Mouse (Mus musculus) 3134 (cell line): ENCODE results near the gene Zp3.

Source experiments
- DNase-seq: peaks from one replicate; pipeline ENCODE4 v3.0.0-alpha.2; 2011; ENCODE audit warnings: low spot score; ENCODE audit not compliant: insufficient read length; ENCODE audit errors: extremely low read depth

The Zp3 gene

GRCm38 (mm10) chr5:135979904-135980303 lies at the start of gene Zp3:
TSS of gene Zp3 (plus strand) at chr5:135980099.
- DNase-seq = no peak

GRCm38 (mm10) chr5:135931526-135931925 lies 48.4 kb upstream of the Zp3 start:
- no peak for DNase-seq

- no peak for DNase-seq
Observed at GRCm38 (mm10) chr5:135932359-135932758, 47.5 kb upstream of the Zp3 start.

GRCm38 (mm10) chr5:135933222-135933899 lies 46.5 kb upstream of the Zp3 start:
- no peak for DNase-seq

- DNase-seq = no peak
Observed at GRCm38 (mm10) chr5:135933900-135934441, 45.9 kb upstream of the Zp3 start.

- peak; percentile 98 for DNase-seq
Observed at GRCm38 (mm10) chr5:135934481-135935175, 45.3 kb upstream of the Zp3 start, which contains the start of gene Ywhag. TSS of gene Ywhag (minus strand) at chr5:135934616.

- no peak for DNase-seq
Observed at GRCm38 (mm10) chr5:135935176-135935523, 44.7 kb upstream of the Zp3 start.

GRCm38 (mm10) chr5:135935641-135936190 lies 44.2 kb upstream of the Zp3 start:
- DNase-seq = no peak

GRCm38 (mm10) chr5:135940587-135940986 lies 39.3 kb upstream of the Zp3 start:
- DNase-seq = no peak

- DNase-seq = no peak
Observed at GRCm38 (mm10) chr5:135942710-135943109, 37.2 kb upstream of the Zp3 start.

GRCm38 (mm10) chr5:135945916-135946408 lies 33.9 kb upstream of the Zp3 start:
- peak; percentile 85 for DNase-seq

GRCm38 (mm10) chr5:135946621-135947020 lies 33.3 kb upstream of the Zp3 start:
- no peak for DNase-seq

GRCm38 (mm10) chr5:135950710-135951412 lies 29.0 kb upstream of the Zp3 start:
- DNase-seq = peak; percentile 65

- DNase-seq = no peak
Observed at GRCm38 (mm10) chr5:135951660-135952059, 28.2 kb upstream of the Zp3 start.

- no peak for DNase-seq
Observed at GRCm38 (mm10) chr5:135952830-135953229, 27.1 kb upstream of the Zp3 start.

- DNase-seq = no peak
Observed at GRCm38 (mm10) chr5:135956300-135957206, 23.3 kb upstream of the Zp3 start.

GRCm38 (mm10) chr5:135957207-135957974 lies 22.5 kb upstream of the Zp3 start:
- DNase-seq = peak; percentile 92

- DNase-seq = no peak
Observed at GRCm38 (mm10) chr5:135958367-135958766, 21.5 kb upstream of the Zp3 start.

GRCm38 (mm10) chr5:135959911-135960310 lies 20.0 kb upstream of the Zp3 start:
- DNase-seq = peak; percentile 58
